Mouse (Mus musculus) heart, adult 11 months (tissue): Measurements from ENCODE around the gene Slc25a31.
A peak's percentile ranks its signal among the peaks of the same experiment; 100 is the strongest.

Experiments used
- DNase-seq: peaks from one replicate; pipeline ENCODE4 v3.0.0; 2022

Gene Slc25a31

GRCm38 (mm10) chr3:40708655-40709054 is at the start of gene Slc25a31:
TSS of gene Slc25a31 (plus strand) at chr3:40708855.
- peak; percentile 88 for DNase-seq

- peak; percentile 10 for DNase-seq
These were observed 48.4 kb upstream of the Slc25a31 start for GRCm38 (mm10) chr3:40660231-40660630.

GRCm38 (mm10) chr3:40666109-40666508 is 42.5 kb upstream of the Slc25a31 start:
- peak; percentile 93 for DNase-seq

- DNase-seq = peak; percentile 81
These were observed 41.6 kb upstream of the Slc25a31 start for GRCm38 (mm10) chr3:40666861-40667719.

GRCm38 (mm10) chr3:40668889-40669288 is 39.8 kb upstream of the Slc25a31 start:
- DNase-seq = peak; percentile 50

- peak; percentile 41 for DNase-seq
These were observed 39.3 kb upstream of the Slc25a31 start for GRCm38 (mm10) chr3:40669395-40669794.

- peak; percentile 37 for DNase-seq
These were observed 35.1 kb upstream of the Slc25a31 start for GRCm38 (mm10) chr3:40673515-40673914.

- peak; percentile 44 for DNase-seq
These were observed 33.7 kb upstream of the Slc25a31 start for GRCm38 (mm10) chr3:40674873-40675405.

- peak; percentile 27 for DNase-seq
These were observed 29.8 kb upstream of the Slc25a31 start for GRCm38 (mm10) chr3:40678856-40679255.

- DNase-seq = peak; percentile 90
These were observed 26.3 kb upstream of the Slc25a31 start for GRCm38 (mm10) chr3:40682404-40682803.

GRCm38 (mm10) chr3:40683171-40683570 is 25.5 kb upstream of the Slc25a31 start:
- DNase-seq = no peak

- no peak for DNase-seq
These were observed 22.7 kb upstream of the Slc25a31 start for GRCm38 (mm10) chr3:40685855-40686515.

- peak; percentile 34 for DNase-seq
These were observed 21.8 kb upstream of the Slc25a31 start for GRCm38 (mm10) chr3:40686836-40687235.

- no peak for DNase-seq
These were observed 21.1 kb upstream of the Slc25a31 start for GRCm38 (mm10) chr3:40687588-40687987.

GRCm38 (mm10) chr3:40691566-40691965 is 17.1 kb upstream of the Slc25a31 start:
- DNase-seq = peak; percentile 73

GRCm38 (mm10) chr3:40693435-40693834 is 15.2 kb upstream of the Slc25a31 start:
- peak; percentile 75 for DNase-seq

- no peak for DNase-seq
These were observed 14.7 kb upstream of the Slc25a31 start for GRCm38 (mm10) chr3:40693960-40694359.

GRCm38 (mm10) chr3:40694438-40694837 is 14.2 kb upstream of the Slc25a31 start:
- DNase-seq = peak; percentile 91

- DNase-seq = no peak
These were observed 13.5 kb upstream of the Slc25a31 start for GRCm38 (mm10) chr3:40695162-40695561.

- DNase-seq = no peak
These were observed 9.8 kb upstream of the Slc25a31 start for GRCm38 (mm10) chr3:40698834-40699233.

- DNase-seq = peak; percentile 93
These were observed 3.7 kb upstream of the Slc25a31 start for GRCm38 (mm10) chr3:40704816-40705430.

GRCm38 (mm10) chr3:40716056-40716455 is 7.4 kb downstream of the Slc25a31 start:
- no peak for DNase-seq

GRCm38 (mm10) chr3:40719022-40719421 is 10.4 kb downstream of the Slc25a31 start:
- no peak for DNase-seq
